In genomic region chr19:46761247-46761946, GRCm38 (mm10) we compare ENCODE assay signal across 8 mouse cellular contexts. TPM values are rescaled to one million over a fixed set of nuclear protein-coding genes. Genes with fewer than 3 reads are reported as not detected.
DNase-seq lines count a peak whose midpoint lies in the region; ATAC-seq and TF ChIP-seq lines count a peak whose summit lies in the region.

Gene Cnnm2, plus strand, starts transcription at chr19:46761596.

- peak in 1 of 3 experiments; percentile 4; a peak in 1 of 6 replicates for TF ChIP-seq CTCF in MEL (IDR thresholded peaks at IDR 0.05 in 2 of 3, conservative IDR thresholded peaks at IDR 0.05 in 1 of 3; ENCODE audit: control insufficient read depth in 1 of 3, insufficient read depth in 1 of 3, low read depth in 2 of 3, low read length in 3 of 3, poor library complexity in 1 of 3, severe bottlenecking in 1 of 3)
- no peak for TF ChIP-seq CTCF in cerebellum, adult 2 months (IDR thresholded peaks at IDR 0.05; ENCODE audit: borderline replicate concordance, insufficient read depth, low read depth, low read length)
- TF ChIP-seq CTCF in forebrain, postnatal 0 days (IDR thresholded peaks at IDR 0.05; ENCODE audit: low read depth) = no peak

- H3K4me2 ChIP-seq in forebrain, postnatal 0 days (ENCODE audit: low read depth) = peak within 1 kb of the TSS; percentile 92
- peak within 1 kb of the TSS; percentile 97 for H3K4me2 ChIP-seq in lung, embryonic 15.5 days

- peak within 1 kb of the TSS; percentile 36 for H3K27ac ChIP-seq in MEL (ENCODE audit: control insufficient read depth, low read depth, low read length)
- H3K27ac ChIP-seq in cerebellum, adult 2 months (ENCODE audit: insufficient read depth, low read length) = peak within 1 kb of the TSS; percentile 80
- H3K27ac ChIP-seq in forebrain, postnatal 0 days (ENCODE audit: low read depth, low read length) = peak within 1 kb of the TSS; percentile 86
- H3K27ac ChIP-seq in lung, embryonic 15.5 days = no peak within 1 kb of the TSS

- H3K36me3 ChIP-seq in MEL (ENCODE audit: control insufficient read depth in 1 of 2, insufficient read depth in 2 of 2, low read length in 2 of 2) = peaks cover 0 to 24% of the 10 kb centered on the region in 2 experiments; a peak in 2 of 4 replicates
- H3K36me3 ChIP-seq in forebrain, postnatal 0 days (ENCODE audit: insufficient read depth) = no peaks in the 10 kb centered on the region
- H3K36me3 ChIP-seq in lung, embryonic 15.5 days = no peaks in the 10 kb centered on the region

- no peak; a peak in 1 of 4 replicates for TF ChIP-seq EP300 in MEL (IDR thresholded peaks at IDR 0.05; ENCODE audit: low read depth in 1 of 2, low read length in 2 of 2)

- H3K79me2 ChIP-seq in MEL (ENCODE audit: control insufficient read depth, insufficient read depth, low read length, poor library complexity) = no peaks in the 10 kb centered on the region; the same call in 1 of the 2 replicates

- H3K9ac ChIP-seq in MEL (ENCODE audit: control insufficient read depth, low read depth, low read length, poor library complexity, severe bottlenecking) = peak within 1 kb of the TSS; percentile 77
- peak within 1 kb of the TSS; percentile 84 for H3K9ac ChIP-seq in forebrain, postnatal 0 days
- H3K9ac ChIP-seq in lung, embryonic 15.5 days = peak within 1 kb of the TSS; percentile 67

- H3K4me1 ChIP-seq in MEL (ENCODE audit: control insufficient read depth in 1 of 2, insufficient read depth in 2 of 2, low read length in 2 of 2) = peaks cover 18 to 22% of the 10 kb centered on the region in 2 experiments
- no peaks in the 10 kb centered on the region for H3K4me1 ChIP-seq in cerebellum, adult 2 months (ENCODE audit: control insufficient read depth, insufficient read depth, low read length)
- H3K4me1 ChIP-seq in forebrain, postnatal 0 days (ENCODE audit: insufficient read depth) = peaks cover 18% of the 10 kb centered on the region
- H3K4me1 ChIP-seq in lung, embryonic 15.5 days = peaks cover 18% of the 10 kb centered on the region

- DNase-seq in MEL (ENCODE audit: low read depth, low spot score) = peak; percentile 100
- DNase-seq in cerebellum, adult 2 months = peak; percentile 100
- DNase-seq in forebrain, postnatal 0 days = peak; percentile 99
- peak; percentile 100 for DNase-seq in heart, postnatal 4 days
- peak; percentile 100 for DNase-seq in layer of hippocampus, adult 8-10 months (ENCODE audit: low spot score in 2 of 2)
- peak; percentile 100 for DNase-seq in ovary, adult 18-20 months (ENCODE audit: low spot score)
- peak; percentile 100 for DNase-seq in thymus, postnatal 0 days (ENCODE audit: low spot score)

- TF ChIP-seq RAD21 in MEL (IDR thresholded peaks at IDR 0.05; ENCODE audit: low read depth, low read length) = no peak; the same call in 1 of the 2 replicates

- H3K4me3 ChIP-seq in MEL (ENCODE audit: control insufficient read depth in 1 of 2, insufficient read depth in 1 of 2, low read depth in 2 of 2, low read length in 2 of 2) = peak within 1 kb of the TSS; percentile 67 to 96
- H3K4me3 ChIP-seq in cerebellum, adult 2 months (replicated peaks; ENCODE audit: insufficient read depth, low read depth, low read length) = peak within 1 kb of the TSS; percentile 73
- peak within 1 kb of the TSS; percentile 91 for H3K4me3 ChIP-seq in forebrain, postnatal 0 days (ENCODE audit: low read depth, low read length)
- H3K4me3 ChIP-seq in lung, embryonic 15.5 days = peak within 1 kb of the TSS; percentile 88

- H3K27me3 ChIP-seq in MEL (ENCODE audit: control insufficient read depth in 1 of 2, insufficient read depth in 2 of 2, low read length in 2 of 2) = peaks cover 2 to 12% of the 10 kb centered on the region in 2 experiments; a peak in 3 of 4 replicates
- no peaks in the 10 kb centered on the region for H3K27me3 ChIP-seq in cerebellum, adult 2 months (ENCODE audit: control insufficient read depth, insufficient read depth, low read length)
- H3K27me3 ChIP-seq in forebrain, postnatal 0 days (ENCODE audit: insufficient read depth, low read length) = 0 out of 2 replicates have a peak, but pooled peaks cover 4% of the 10 kb centered on the region
- peaks cover 33% of the 10 kb centered on the region for H3K27me3 ChIP-seq in lung, embryonic 15.5 days

- H3K9me3 ChIP-seq in MEL (replicated peaks; ENCODE audit: insufficient read depth, low read length) = no peaks in the 10 kb centered on the region
- no peaks in the 10 kb centered on the region for H3K9me3 ChIP-seq in forebrain, postnatal 0 days (ENCODE audit: low read length)
- no peaks in the 10 kb centered on the region for H3K9me3 ChIP-seq in lung, embryonic 15.5 days

- WGBS in cerebellum, adult 2 months = under 1% methylated on average over 58 of the region's 59 CpGs
- 5% methylated on average over 59 of the region's 59 CpGs for WGBS in forebrain, postnatal 0 days
- whole genome bisulfite sequencing in lung, embryonic 15.5 days = 0% methylated on average over 59 of the region's 59 CpGs

- TF ChIP-seq POLR2A in MEL (IDR thresholded peaks at IDR 0.05; ENCODE audit: control insufficient read depth in 1 of 2, insufficient read depth in 1 of 2, low read depth in 1 of 2, low read length in 2 of 2, poor library complexity in 1 of 2) = peak; percentile 68 to 86
- TF ChIP-seq POLR2A in cerebellum, adult 2 months (IDR thresholded peaks at IDR 0.05; ENCODE audit: borderline replicate concordance, insufficient read depth, low read length) = peak; percentile 89

- ATAC-seq in forebrain, postnatal 0 days = peak; percentile 96
- ATAC-seq in lung, embryonic 15.5 days (ENCODE audit: borderline replicate concordance, extremely low read depth, low FRiP score, low TSS enrichment) = peak; percentile 96

TF ChIP-seq in MEL, 35 proteins besides CTCF, POLR2A, EP300 and RAD21 (continues in another document):
- TF ChIP-seq MYB (IDR thresholded peaks at IDR 0.05; ENCODE audit: low read depth, low read length) (no peak), SIN3A (IDR thresholded peaks at IDR 0.05; ENCODE audit: low read length) (peak; percentile 99), NRF1 (IDR thresholded peaks at IDR 0.05; ENCODE audit: insufficient read depth, low read depth, low read length, poor library complexity, severe bottlenecking) (peak; percentile 72), ETS1 (IDR thresholded peaks at IDR 0.05; ENCODE audit: low read depth, low read length) (0 out of 2 replicates have a peak, but pooled peaks have one; percentile 12), UBTF (IDR thresholded peaks at IDR 0.05; ENCODE audit: borderline replicate concordance, insufficient read depth, low read depth, low read length) (peak; percentile 36; the same call in 1 of the 2 replicates), KAT2A (conservative IDR thresholded peaks at IDR 0.05; ENCODE audit: low read depth, low read length) (no peak; the same call in 1 of the 2 replicates), CHD2 (IDR thresholded peaks at IDR 0.05; ENCODE audit: low read length) (peak; percentile 81), MAX (IDR thresholded peaks at IDR 0.05; ENCODE audit: low read length) (peak; percentile 99), POLR2AphosphoS2 (IDR thresholded peaks at IDR 0.05; ENCODE audit: low read length) (no peak), MXI1 (IDR thresholded peaks at IDR 0.05; ENCODE audit: low read depth, low read length) (peak; percentile 97), BHLHE40 (IDR thresholded peaks at IDR 0.05; ENCODE audit: borderline replicate concordance, low read depth, low read length) (peak; percentile 73; the same call in 1 of the 2 replicates), SMC3 (IDR thresholded peaks at IDR 0.05; ENCODE audit: low read depth, low read length) (no peak; the same call in 1 of the 2 replicates), E2F4 (IDR thresholded peaks at IDR 0.05; ENCODE audit: borderline replicate concordance, low read depth, low read length) (peak; percentile 37), TAL1 (IDR thresholded peaks at IDR 0.05; ENCODE audit: low read length) (no peak), RCOR1 (IDR thresholded peaks at IDR 0.05; ENCODE audit: low read depth, low read length) (no peak; the same call in 1 of the 2 replicates), ZC3H11A (IDR thresholded peaks at IDR 0.05; ENCODE audit: low read depth, low read length) (no peak), POLR2AphosphoS5 (IDR thresholded peaks at IDR 0.05; ENCODE audit: borderline replicate concordance, low read depth, low read length) (no peak; the same call in 1 of the 2 replicates), TCF12 (IDR thresholded peaks at IDR 0.05; ENCODE audit: low read depth, low read length) (peak; percentile 67), USF2 (IDR thresholded peaks at IDR 0.05; ENCODE audit: borderline replicate concordance in 1 of 2, insufficient read depth in 1 of 2, low read depth in 1 of 2, low read length in 2 of 2) (no peak), NELFE (IDR thresholded peaks at IDR 0.05; ENCODE audit: low read depth, low read length) (peak; percentile 48; the same call in 1 of the 2 replicates), JUND (IDR thresholded peaks at IDR 0.05; ENCODE audit: low read depth, low read length) (no peak), MAZ (IDR thresholded peaks at IDR 0.05; ENCODE audit: low read depth, low read length) (peak; percentile 89), ZMIZ1 (IDR thresholded peaks at IDR 0.05; ENCODE audit: low read depth, low read length) (0 out of 2 replicates have a peak, but pooled peaks have one; percentile 55), ZKSCAN1 (IDR thresholded peaks at IDR 0.05; ENCODE audit: low read depth, low read length) (no peak), USF1 (IDR thresholded peaks at IDR 0.05; ENCODE audit: low read depth, low read length) (peak; percentile 85), GABPA (IDR thresholded peaks at IDR 0.05; ENCODE audit: low read depth, low read length) (no peak), HCFC1 (IDR thresholded peaks at IDR 0.05; ENCODE audit: low read depth, low read length) (peak; percentile 85), MYC (IDR thresholded peaks at IDR 0.05; ENCODE audit: low read depth, low read length) (peak; percentile 65), MAFK (IDR thresholded peaks at IDR 0.05; ENCODE audit: borderline replicate concordance, low read depth, low read length) (no peak), TBP (IDR thresholded peaks at IDR 0.05; ENCODE audit: low read depth, low read length) (peak; percentile 61)

RNA-seq across cellular contexts. Expression of gene Cnnm2, which starts in this region (rescaled TPM):
- 4.0 and 5.7 TPM in 2 replicates for total RNA-seq in MEL (2012; rRNA removed)
- polyA plus RNA-seq in MEL (2012; ENCODE audit: insufficient read depth in 1 of 2, insufficient read length in 2 of 2, low read depth in 1 of 2, low replicate concordance in 2 of 2, missing spikeins in 1 of 2) = 10 to 100 TPM in 1 of 2 experiments, not detected in 1; 10.7 TPM
- polyA plus RNA-seq in cerebellum, adult 2 months (2012; rRNA removed) = 31.2 and 31.4 TPM in 2 replicates
- 11.7 and 16.6 TPM in 2 replicates for total RNA-seq in forebrain, postnatal 0 days (2014; rRNA removed)
- 5.2 and 6.2 TPM in 2 replicates for polyA plus RNA-seq in forebrain, postnatal 0 days (2015; fragmentation: Nextera tagmentation; extraction: Ambion mirVana)
- total RNA-seq in heart, postnatal 4 days (2021) = 1 to 10 TPM; 7.1 to 7.4 TPM
- total RNA-seq in layer of hippocampus, adult 8-10 months (2022) = 10 to 100 TPM; 35.6 to 43.6 (median 39.9) TPM
- 3.3 and 3.5 TPM in 2 replicates for polyA plus RNA-seq in lung, embryonic 15.5 days (2015; fragmentation: Nextera tagmentation; extraction: Ambion mirVana)
- 1.7 and 1.8 TPM in 2 replicates for polyA plus RNA-seq in thymus, postnatal 0 days (2015; fragmentation: Nextera tagmentation; extraction: Ambion mirVana)
